Mouse (Mus musculus) embryonic facial prominence, embryonic 15.5 days (tissue): ENCODE data around the gene Tex33. TPM values are rescaled to one million over a fixed set of nuclear protein-coding genes. Genes with fewer than 3 reads are reported as not detected.
"Not testable (repeated sequence)": the region's sequence is repeated elsewhere in the genome, so short reads cannot be mapped to it uniquely, and the experiment has no call there.

Experiments used
- ATAC-seq: fragments of 200-750 bp; cut with Nextera tagmentation; 2 replicates; pipeline ENCODE4 v1.8.0; 2017; ENCODE audit warnings: low read depth, moderate TSS enrichment; ENCODE audit not compliant: insufficient number of reproducible peaks, low FRiP score, low TSS enrichment
- H3K27ac ChIP-seq: fragments of 300-500 bp; sonication (generic); replicated peaks from 2 replicates; pipeline ENCODE4 v1.5.1; 2015; ENCODE audit warnings: mild to moderate bottlenecking, inconsistent platforms
- H3K27me3 ChIP-seq: fragments of 300-500 bp; sonication (generic); 2 replicates; pipeline ENCODE4 v1.6.1; 2015; ENCODE audit warnings: inconsistent platforms
- H3K36me3 ChIP-seq: fragments of 300-500 bp; sonication (generic); 2 replicates; pipeline ENCODE4 v1.6.1; 2015; ENCODE audit warnings: mild to moderate bottlenecking, inconsistent platforms
- H3K4me1 ChIP-seq: fragments of 300-500 bp; sonication (generic); 2 replicates; pipeline ENCODE4 v1.6.1; 2015; ENCODE audit warnings: inconsistent platforms
- H3K4me2 ChIP-seq: fragments of 300-500 bp; sonication (generic); replicated peaks from 2 replicates; pipeline ENCODE4 v1.6.1; 2015; ENCODE audit warnings: mild to moderate bottlenecking, inconsistent platforms
- H3K4me3 ChIP-seq: fragments of 300-500 bp; sonication (generic); replicated peaks from 2 replicates; pipeline ENCODE4 v1.5.1; 2015; ENCODE audit warnings: mild to moderate bottlenecking, inconsistent platforms
- H3K9ac ChIP-seq: fragments of 300-500 bp; sonication (generic); 2 replicates; pipeline ENCODE4 v1.6.1; 2015; ENCODE audit warnings: inconsistent platforms
- H3K9me3 ChIP-seq: fragments of 300-500 bp; sonication (generic); replicated peaks from 2 replicates; pipeline ENCODE4 v1.6.1; 2016; ENCODE audit warnings: inconsistent platforms
- WGBS: fragments of 180-500 bp; shearing (Covaris S2); methylation state at CpG from one replicate; pipeline ENCODE4 v1.1.7; 2015; 5-methylcytosine and 5-hydroxymethylcytosine counted together
- microRNA-seq: library from miRNA; unstranded; fragments of <30 nt; microRNA quantifications from one replicate; pipeline ENCODE4, GENCODE M21; 2016; ENCODE audit warnings: borderline number of aligned reads
- polyA plus RNA-seq: library from polyadenylated mRNA; unstranded; fragments of >200 nt; fragmentation: Nextera tagmentation; extraction: Ambion mirVana; gene quantifications from 2 replicates; pipeline ENCODE4 v1.2.1, GENCODE M21; 2015

Gene Tex33
- polyA plus RNA-seq, 1 experiment from 2014 or later = 0.83 TPM

DNA sequence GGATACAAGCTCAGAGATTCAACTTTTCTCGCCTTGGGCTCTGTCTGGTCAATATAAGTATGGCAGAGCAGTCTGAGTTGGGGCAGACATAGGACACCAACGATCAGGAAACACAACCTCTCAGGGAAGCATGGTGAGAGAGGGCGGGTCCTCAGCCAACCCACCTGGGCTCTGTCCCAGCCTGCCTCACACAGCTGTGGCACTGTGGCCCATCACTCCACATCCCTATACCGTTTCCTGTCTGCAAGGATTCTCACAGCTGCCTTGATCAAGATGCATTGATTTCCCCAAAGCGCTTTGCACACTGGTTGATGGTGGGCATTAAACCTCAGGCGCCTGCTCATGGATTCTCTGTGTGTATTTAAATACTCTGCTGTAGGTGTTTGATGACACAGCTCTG is 62.7 kb downstream of the Tex33 start:
- H3K36me3 ChIP-seq = no peaks in the 10 kb centered on the region
- no peak overlapping the region for H3K9ac ChIP-seq
- ATAC-seq = no peak
- H3K4me1 ChIP-seq = no peaks in the 10 kb centered on the region
- no peaks in the 10 kb centered on the region for H3K27me3 ChIP-seq
- 68% methylated on average over 6 of the region's 6 CpGs for WGBS
- H3K27ac ChIP-seq = no peak overlapping the region
- no peaks in the 10 kb centered on the region for H3K9me3 ChIP-seq
- H3K4me3 ChIP-seq = no peak overlapping the region
- H3K4me2 ChIP-seq = no peak overlapping the region

DNA sequence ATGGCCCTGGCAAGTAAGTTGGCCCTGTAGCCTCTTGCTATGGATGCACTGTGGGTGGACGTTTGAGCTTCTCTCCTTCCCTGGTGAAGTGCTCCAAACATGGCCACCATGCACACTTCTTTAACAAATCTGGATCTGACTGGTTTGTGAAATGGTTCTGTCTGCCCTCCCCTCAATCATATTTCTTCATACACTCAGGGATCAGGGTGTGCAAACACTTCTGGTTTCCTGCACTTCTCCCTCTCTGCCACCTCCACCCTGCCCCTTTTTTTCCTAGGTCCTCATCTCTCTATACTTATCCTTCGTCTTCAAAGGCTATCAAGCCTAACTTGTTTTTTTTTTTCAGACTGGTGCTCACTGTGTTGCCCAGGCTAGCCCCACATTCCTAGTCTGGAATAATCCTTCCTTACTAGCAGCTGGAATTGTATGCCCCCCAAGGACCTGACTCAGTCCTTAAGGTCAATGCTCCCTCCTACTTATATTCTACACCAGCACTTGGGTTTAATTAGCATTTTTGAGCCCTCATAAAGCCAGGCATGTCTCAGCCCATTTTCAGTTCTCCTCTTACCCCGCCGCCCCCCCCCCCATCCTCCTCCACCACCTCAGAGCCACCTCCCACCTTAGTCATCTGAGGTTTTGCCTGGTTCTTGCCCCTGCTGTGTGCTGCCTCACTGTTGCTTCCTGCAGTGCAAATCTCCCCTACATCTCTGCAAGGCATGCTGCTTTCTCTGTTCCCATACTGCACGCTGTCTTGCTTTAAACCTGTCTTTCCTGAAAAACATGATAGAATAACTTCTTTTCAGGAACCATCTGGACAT is 64.0 kb downstream of the Tex33 start:
- Histone ChIP-seq H3K4me3 (no peak overlapping the region), H3K9ac (no peak overlapping the region), H3K36me3 (no peaks in the 10 kb centered on the region), H3K27ac (no peak overlapping the region), H3K4me2 (no peak overlapping the region), H3K4me1 (no peaks in the 10 kb centered on the region), H3K27me3 (no peaks in the 10 kb centered on the region), H3K9me3 (no peaks in the 10 kb centered on the region)
- ATAC-seq = no peak
- 59% methylated on average over 5 of the region's 5 CpGs for WGBS

DNA sequence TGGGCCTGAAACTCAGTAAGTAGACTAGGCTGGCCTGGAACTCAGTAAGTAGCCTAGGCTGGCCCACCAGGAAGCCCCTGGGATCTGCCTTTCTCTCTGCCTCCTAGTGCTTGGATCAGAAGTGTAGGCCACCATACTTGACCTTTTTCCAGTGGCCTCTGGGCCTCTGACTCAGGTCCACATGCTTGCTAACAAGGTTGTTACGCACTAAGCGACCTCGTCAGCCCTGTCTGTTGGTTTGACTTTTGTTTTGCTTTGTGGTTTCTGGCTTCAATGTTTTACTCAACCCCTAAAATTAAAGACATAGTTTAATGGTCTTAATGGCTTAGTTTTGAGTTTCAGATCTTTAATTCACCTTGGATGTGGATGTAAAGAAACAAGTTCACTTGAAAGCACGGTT is 65.0 kb downstream of the Tex33 start:
- no peaks in the 10 kb centered on the region for H3K27me3 ChIP-seq
- WGBS = 60% methylated on average over 4 of the region's 4 CpGs
- ATAC-seq = no peak

DNA sequence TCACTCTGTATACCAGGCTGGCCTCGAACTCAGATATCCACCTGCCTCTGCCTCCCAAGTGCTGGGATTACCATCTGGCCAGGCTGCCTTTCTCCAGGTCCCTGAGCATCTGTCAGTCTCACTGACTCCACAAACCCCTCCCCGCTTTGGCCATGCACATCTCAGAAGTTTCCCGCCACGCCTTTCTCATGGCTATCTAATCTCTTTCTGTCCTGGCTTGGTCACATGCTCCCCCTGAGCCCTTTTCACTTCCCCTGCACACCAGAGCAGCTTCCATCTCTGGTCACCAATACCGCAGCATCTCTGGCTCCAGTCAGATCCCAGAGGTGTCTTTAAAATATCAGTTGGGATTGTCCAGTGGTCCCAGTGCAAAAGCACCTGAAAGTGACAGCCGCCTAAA is 65.7 kb downstream of the Tex33 start:
- WGBS = 78% methylated on average over 6 of the region's 6 CpGs
- not testable (repeated sequence) for H3K4me1 ChIP-seq, H3K27ac ChIP-seq, ATAC-seq, H3K9me3 ChIP-seq, H3K36me3 ChIP-seq, H3K9ac ChIP-seq, H3K4me2 ChIP-seq, H3K4me3 ChIP-seq, H3K27me3 ChIP-seq

More for the DNA sequence above, 65.0 kb downstream of the Tex33 start:
- H3K27ac ChIP-seq = no peak overlapping the region
- no peak overlapping the region for H3K9ac ChIP-seq
- H3K4me1 ChIP-seq = no peaks in the 10 kb centered on the region
- no peaks in the 10 kb centered on the region for H3K36me3 ChIP-seq
- H3K4me2 ChIP-seq = no peak overlapping the region
- H3K9me3 ChIP-seq = no peaks in the 10 kb centered on the region
- no peak overlapping the region for H3K4me3 ChIP-seq

DNA sequence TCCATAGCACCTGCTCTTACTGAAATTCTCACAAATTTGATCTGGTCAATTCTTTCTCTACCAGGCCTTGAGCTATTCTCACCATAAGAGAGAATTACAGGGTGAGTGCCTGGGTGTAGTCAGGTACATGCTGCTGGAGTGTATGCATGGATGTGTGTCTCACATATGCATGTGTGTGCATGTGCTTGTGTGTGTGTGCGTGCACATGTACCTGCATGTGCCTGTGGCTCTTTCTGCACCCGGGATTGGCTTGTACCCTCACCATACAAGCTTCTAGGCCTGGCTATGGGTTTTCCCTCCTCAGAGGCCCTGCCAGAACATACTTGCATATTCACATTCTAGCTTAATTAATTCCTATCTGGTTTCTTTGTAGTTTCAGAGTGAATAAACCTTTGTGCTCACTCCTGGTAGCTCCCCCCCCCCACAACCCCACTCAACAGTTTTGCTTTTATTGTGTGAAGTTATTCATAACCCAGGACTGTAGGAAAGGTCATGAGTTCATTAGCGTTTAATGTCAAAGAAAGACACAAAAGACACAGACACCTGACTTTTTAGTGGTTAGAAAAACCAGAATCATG is 67.1 kb downstream of the Tex33 start:
- H3K9me3 ChIP-seq = no peaks in the 10 kb centered on the region
- H3K4me3 ChIP-seq = no peak overlapping the region
- WGBS = 82% methylated on average over 3 of the region's 3 CpGs
- no peaks in the 10 kb centered on the region for H3K36me3 ChIP-seq
- H3K27me3 ChIP-seq = no peaks in the 10 kb centered on the region
- no peaks in the 10 kb centered on the region for H3K4me1 ChIP-seq
- H3K9ac ChIP-seq = no peak overlapping the region
- no peak overlapping the region for H3K4me2 ChIP-seq
- no peak overlapping the region for H3K27ac ChIP-seq
- ATAC-seq = no peak

Small RNA genes within 50 kb of the gene (microRNA-seq; reads per million reads assigned to microRNA genes)
- not detected for gene Mir7676-2

Other genes with a start within 250 kb of the Tex33 start
- gene Ift27, start 221.8 kb downstream of the Tex33 start, polyA plus RNA-seq = 89.5 and 97.3 TPM in 2 replicates
- gene Pvalb, start 189.5 kb downstream of the Tex33 start, polyA plus RNA-seq = not detected in 2 replicates
- gene Ncf4, start 151.1 kb downstream of the Tex33 start, polyA plus RNA-seq = 4.7 and 6.2 TPM in 2 replicates
- gene Csf2rb2, start 90.2 kb downstream of the Tex33 start, polyA plus RNA-seq = 1.2 and 1.5 TPM in 2 replicates
- 6.4 and 6.9 TPM in 2 replicates for gene Csf2rb, start 70.2 kb downstream of the Tex33 start, polyA plus RNA-seq
- gene Tst, start 10.0 kb upstream of the Tex33 start, polyA plus RNA-seq = 49.1 and 68.9 TPM in 2 replicates
- 2.8 and 4.1 TPM in 2 replicates for gene Mpst, start 10.5 kb upstream of the Tex33 start, polyA plus RNA-seq
- 59.0 and 62.5 TPM in 2 replicates for gene Kctd17, start 32.7 kb upstream of the Tex33 start, polyA plus RNA-seq
- gene Tmprss6, start 72.7 kb upstream of the Tex33 start, polyA plus RNA-seq = 2.7 and 3.4 TPM in 2 replicates
- 0.24 and 0.41 TPM in 2 replicates for gene Il2rb, start 99.4 kb upstream of the Tex33 start, polyA plus RNA-seq
- 64.2 and 65.9 TPM in 2 replicates for gene C1qtnf6, start 135.5 kb upstream of the Tex33 start, polyA plus RNA-seq
- not detected in 2 replicates for gene Sstr3, start 148.8 kb upstream of the Tex33 start, polyA plus RNA-seq
- 34.6 and 37.1 TPM in 2 replicates for gene Rac2, start 176.9 kb upstream of the Tex33 start, polyA plus RNA-seq
- gene Cyth4, start 201.1 kb upstream of the Tex33 start, polyA plus RNA-seq = 13.8 and 14.3 TPM in 2 replicates